Mouse (Mus musculus) thymus, adult 2 months (tissue): Measurements from ENCODE around the gene Hpd.

ENCODE experiments used
- CTCF ChIP-seq: fragments of 200-500 bp; IDR thresholded peaks from 2 replicates; pipeline ENCODE4 v1.5.1; 2012; ENCODE audit warnings: mild to moderate bottlenecking, control low read depth, low read length, moderate library complexity, borderline replicate concordance; ENCODE audit not compliant: control insufficient read depth, poor library complexity, insufficient read depth; ENCODE audit errors: extremely low read depth
- POLR2A ChIP-seq: fragments of 200-500 bp; IDR thresholded peaks from 2 replicates; pipeline ENCODE4 v1.6.1; 2012; ENCODE audit warnings: mild to moderate bottlenecking, low read length, control low read depth, moderate library complexity; ENCODE audit not compliant: control insufficient read depth, poor library complexity, insufficient read depth; ENCODE audit errors: extremely low read depth

DNA sequence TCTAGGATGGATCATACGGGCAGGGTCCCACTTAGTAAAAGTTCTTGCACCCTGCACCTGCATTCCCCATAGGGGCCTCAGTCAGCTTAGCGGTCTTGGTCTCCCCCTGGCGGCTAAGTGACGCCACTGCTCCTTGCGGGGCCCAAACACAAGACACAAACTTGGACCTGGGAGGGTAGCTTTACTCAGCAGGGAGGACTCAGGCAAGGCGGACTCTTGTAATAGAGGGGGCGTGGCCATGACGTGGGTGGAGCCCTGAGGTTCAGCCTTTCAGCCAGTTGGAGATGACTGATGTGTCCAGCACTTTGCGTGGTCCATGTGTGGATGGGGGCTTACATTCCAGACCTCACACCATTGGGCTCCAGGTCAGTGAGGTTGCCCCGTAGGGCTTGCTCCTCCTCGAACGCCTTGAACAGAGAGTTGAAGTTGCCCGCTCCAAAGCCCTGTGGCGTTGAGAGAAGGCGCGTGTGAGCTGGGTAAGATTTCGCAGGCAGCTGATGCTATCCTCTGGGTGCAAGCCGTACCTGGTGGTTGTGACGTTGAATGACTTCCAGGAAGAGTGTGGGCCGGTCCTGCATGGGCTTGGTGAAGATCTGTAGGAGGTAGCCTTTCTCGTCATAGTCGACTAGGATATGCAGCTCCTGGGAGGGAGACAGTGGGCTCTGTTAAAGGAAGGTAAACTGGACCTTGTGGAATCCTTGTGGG is 10.7 kb downstream of the Hpd start:
- peak; percentile 98 for TF ChIP-seq CTCF
- TF ChIP-seq POLR2A, result no peak
